Mouse (Mus musculus): ENCODE measurements at regions not wholly inside any gene's neighbourhood (a gene's known extent, or its start where the extent isn't known, plus 50 kb on each side); places are given as distances from the start of the nearest gene placed in this dataset.

DNA sequence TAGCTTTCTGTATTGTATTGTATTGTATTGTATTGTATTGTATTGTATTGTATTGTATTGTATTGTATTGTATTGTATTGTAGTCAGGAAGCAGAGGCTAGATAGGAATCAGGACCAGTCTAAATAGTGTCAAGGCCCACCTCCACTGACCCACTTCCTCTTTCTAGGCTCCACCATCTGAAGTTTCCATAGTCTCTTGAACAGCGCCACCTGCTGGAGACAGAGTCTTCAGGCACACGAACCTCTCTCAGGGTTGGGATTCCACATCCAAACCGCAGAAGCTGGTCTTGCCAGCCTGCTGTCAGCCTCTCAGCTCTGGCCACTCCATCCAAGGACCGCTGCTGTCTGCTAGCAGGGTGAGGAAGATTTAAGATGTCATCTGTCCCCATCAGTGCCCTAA, 234.6 kb downstream of the Cdh26 start:
- DNase-seq: peak; percentile 78 to 79

DNA sequence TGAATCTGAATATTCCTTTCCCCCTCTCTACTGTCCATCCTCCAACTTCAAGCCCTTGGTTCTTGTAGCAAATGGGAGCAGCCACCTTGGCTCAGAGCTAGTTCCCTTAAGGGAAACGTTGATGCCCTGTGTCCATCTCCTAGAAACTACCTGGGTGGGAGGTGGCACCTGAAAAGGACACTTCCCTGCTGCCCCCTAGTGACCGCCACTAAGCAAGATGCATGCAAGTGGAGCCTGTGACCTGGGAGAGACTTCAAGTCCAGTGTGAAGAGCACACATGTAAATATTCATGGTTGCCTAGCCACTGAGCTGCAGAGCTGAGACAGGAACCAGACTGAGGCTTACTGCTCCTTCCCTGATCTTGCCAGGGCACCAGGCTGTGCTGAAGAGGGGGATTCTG, 238.1 kb downstream of the Cdh26 start:
- peak; percentile 22 for DNase-seq

DNA sequence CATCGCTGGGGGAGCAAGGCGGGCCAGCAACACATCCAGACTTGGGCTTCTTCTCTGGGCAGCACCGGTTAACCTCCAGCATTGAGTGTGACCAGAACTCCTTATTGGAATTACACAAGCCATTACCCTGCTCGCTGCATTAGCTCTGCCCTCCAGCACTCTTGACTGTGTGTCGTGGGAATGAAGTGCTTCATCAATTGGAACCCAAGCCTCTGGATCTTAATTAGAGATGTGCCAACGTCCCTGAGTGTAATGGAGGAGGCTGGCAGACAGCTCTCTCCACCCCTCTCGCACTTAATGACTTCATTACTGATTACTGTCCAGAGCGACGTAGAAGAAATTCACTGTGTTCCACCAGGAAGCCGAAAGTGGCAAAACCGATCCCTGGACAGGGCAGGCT, 240.6 kb downstream of the Cdh26 start:
- no peak for DNase-seq

DNA sequence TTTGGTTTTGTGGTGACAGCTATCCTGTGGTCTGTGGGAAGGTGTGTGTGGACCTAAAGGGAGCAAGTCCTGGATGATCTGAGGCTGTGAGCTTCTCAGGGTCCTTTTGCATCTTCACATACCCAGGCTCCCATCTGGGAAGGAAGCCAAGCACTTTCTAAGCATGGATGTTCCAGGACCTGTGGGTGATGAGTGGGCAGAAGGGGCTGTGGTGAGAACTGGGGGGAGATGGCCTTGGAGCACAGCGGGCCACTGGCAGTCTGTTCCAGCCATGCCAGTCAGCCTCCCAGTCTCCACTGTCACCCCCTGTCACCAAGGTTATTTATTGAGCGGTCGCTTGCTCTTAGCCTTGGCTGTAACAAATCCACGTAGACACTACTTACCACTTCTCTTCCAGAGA, 243.3 kb downstream of the Cdh26 start:
- no peak for DNase-seq

DNA sequence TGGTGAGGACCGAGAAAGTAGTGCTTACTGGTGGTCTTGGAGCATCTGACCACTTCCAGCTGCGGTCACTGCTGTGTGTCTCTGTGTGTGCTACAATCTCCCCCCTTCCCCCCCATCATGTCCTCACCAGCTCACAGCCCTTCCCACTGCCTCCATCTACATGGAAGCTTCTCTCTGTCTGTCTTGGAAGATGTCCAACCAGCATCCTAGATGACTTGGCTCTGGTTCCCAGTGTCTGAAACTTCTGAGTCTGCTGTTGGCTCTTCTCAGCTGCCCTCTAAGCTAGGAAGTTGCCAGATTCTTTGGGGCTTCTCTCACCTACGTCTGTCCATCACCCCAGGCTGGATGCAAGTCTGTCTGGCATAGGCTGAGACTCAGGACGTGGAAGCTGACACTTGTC, 244.3 kb downstream of the Cdh26 start:
- no peak for DNase-seq

DNA sequence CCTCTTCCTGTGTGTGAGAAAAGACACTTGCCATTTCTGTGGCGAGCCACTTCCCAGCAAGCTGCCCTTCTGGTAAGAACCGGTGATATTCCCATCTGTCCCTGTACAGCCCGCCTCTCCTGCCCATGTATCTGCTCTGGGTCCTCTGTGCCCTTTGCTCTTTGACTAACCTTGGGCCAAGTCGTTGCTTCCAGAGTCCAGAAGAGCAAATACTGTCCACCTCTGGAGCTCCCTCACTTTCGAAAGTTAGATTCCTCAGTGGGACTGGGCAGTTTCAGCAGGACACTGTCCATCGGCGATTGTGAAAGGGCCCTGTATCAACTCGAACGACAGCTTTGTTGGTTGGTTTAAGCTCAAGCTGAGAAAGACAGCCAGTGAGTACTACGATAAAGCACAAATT, 246.6 kb downstream of the Cdh26 start:
- DNase-seq: no peak

DNA sequence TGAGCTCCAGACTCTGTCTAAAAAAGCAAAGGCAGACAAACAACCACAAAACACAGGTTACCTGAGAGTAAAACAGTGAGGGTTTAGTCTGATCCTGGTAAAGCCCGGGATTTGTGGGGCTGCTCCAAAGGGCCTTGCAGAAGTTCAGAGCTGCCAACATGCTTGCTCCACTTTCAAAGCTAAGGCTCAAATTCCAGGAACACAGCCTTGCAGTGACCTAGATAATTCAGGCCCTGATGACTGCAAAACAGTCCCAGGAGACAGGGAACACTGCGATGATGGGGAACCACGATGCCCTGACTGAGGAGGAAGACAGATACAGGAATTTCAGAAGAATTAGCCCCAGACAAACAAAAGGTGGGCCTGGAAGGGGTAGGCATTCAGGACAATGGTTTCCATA, 250.0 kb downstream of the Cdh26 start:
- DNase-seq: no peak

DNA sequence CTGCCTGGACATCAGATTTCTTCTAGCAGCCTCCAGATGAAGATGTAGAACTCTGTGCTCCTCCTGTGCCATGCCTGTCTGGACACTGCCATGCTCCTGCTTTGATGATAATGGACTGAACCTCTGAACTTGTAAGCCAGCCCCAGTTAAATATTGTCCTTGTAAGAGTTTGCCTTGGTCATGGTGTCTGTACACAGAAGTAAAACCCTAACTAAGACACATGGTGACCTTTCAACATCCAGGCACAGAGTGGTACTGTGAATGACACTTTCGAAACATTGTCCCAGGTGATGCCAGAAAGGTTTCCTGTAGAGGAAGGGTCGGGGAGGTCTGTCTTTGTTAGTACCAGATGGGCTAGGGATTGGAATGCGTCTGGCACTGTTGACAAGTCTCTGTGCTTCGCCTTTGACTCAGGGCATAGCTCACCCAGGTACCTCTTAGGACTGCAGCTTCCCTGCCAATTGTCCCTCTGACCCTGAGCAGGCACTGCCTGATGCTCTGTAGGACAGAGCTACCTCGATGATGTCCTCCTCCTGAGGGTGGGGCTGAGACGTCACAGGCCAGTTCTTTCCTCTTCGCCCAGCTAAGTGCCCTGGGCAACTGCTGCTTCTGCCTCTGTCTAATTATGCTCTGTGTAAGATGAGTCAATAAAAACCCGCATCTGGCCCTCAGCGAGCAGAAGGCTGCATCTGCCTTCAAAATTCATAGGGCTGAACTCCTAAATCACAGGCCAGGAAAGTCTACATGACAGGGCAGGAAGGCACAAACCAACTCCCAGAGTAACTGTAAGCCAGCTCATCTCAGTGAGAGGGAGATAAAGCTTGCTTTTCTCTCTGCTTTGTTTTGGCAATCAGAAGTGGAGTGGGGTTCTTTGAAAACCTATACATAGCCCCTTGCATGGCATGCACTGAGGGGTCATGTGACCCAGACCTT, 254.0 kb downstream of the Cdh26 start:
- no peak for DNase-seq

DNA sequence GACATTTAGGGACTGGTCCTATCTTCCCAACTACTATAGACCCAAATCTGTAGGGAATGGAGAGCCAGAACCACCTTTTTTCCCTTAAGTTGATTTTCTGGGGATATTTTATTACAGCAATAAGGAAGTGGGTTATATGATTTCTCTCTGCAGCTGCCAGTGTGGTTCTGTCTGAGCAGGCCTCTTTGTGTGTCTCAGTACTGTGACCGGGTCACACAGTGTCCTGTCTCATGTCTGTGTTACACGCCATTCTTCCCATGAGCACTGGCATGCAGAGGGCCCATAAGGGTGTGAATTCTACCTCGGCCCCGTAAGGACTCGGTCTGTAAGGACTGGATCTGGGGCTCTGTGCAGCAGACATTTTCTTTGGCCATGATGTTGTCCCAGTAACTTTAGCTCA, 254.9 kb downstream of the Cdh26 start:
- no peak for DNase-seq

DNA sequence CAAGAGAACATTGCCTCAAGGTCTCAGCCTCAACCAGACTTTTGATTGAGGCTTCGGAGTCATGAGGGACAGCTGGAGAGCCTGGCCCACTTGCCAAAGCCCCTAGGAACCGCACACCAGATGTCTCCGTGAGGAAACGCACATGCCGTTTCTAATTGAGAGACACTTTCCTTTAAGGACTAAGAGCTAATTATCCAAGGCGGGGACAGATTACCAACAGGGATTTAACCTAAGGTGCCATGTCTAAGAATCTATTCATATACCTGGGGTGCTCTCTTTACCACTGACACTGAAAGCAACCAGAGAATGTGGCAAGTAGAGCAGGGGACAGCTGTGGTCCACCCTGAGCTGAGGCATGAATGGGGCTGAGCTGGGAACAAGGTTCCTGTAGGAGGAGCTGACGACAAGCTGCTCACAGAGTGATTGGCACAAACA, 255.9 kb downstream of the Cdh26 start:
- no peak for DNase-seq

DNA sequence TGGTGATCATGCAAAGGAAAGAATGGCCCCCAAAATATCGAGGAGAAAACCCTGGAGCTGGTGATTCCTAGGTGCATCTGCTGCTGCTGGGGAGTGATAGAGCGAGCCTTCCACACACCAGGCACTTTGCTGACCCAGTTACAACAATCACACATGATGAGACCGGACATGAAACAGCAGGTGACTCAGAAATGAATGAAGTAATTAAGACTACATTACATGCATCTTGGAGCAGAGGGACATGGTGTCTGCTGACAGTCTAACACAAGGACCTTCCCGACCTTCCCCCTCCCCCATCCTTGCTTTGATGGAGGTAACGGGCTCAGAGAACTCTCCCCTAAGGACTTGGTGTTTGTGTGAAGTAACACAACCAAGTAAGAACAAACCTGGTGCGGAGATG, 258.3 kb downstream of the Cdh26 start:
- no peak for DNase-seq

DNA sequence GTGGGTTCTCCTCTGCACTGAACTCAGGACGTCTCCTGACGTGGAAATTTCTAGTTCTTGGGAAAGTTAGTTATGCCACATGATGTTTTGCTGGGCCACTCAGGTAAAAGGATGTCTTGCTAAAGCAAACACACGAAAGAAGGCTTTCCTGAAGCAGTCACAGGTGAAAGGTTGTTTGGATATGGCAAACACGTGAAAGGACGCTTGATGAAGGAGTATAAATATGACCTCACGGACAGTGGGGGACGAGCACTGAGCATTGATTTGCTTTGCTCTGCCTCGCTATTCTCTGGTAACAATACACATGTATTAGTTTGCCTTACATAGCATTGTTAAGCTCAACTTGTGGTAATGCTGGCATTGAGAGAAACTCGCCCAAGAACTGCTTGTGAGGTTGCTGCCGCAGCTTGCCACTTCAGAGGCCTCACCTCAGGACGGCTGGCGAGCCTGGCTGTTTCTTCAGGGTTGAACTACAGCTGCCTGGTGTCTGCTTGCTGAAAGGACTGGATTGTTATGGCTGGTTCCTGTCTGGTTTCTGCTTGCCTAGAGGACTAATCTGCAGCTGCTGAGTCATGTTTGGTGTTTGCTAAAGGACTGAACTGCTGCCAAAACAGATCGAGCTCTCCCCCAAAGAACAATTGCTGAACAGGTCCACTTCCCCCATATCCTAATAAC, 261.0 kb downstream of the Cdh26 start:
- DNase-seq: no peak

DNA sequence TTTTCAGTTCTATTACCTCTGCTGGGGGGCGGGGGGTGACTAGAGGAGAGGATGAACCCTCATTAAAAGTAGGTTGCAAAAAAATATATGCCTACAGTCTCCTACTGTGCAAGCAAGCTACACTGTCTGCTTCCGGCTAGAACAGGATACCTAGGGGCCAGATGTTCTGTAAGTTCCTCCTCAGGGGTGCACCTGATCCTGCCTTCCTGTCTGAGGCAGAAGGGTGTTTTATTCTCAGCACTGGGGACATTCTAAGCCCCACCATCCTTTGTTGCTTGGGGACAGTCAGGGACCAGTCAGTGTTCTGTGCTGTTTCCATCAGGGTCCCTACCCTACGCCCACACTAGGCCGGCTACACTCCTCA, 261.5 kb downstream of the Cdh26 start:
- DNase-seq: no peak

DNA sequence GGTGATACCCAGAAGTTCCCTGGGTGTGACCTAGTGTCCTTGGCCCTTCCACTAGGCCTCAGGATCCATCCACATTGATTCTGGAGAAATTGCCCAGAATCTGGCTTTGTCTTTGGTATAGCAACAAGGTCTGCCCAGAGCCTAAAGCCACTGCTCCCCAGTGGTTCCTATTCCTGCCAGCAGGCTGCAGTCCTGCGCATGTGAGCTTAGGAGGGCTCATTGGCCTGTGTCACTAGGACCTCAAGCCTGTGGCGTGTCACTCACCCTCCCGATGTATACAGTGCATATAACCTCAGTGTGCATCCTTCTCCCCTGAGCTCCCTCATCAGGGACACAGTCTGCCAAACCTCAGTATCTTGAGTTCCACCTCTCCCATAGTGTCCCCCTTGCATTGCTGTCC, 261.9 kb downstream of the Cdh26 start:
- no peak for DNase-seq

DNA sequence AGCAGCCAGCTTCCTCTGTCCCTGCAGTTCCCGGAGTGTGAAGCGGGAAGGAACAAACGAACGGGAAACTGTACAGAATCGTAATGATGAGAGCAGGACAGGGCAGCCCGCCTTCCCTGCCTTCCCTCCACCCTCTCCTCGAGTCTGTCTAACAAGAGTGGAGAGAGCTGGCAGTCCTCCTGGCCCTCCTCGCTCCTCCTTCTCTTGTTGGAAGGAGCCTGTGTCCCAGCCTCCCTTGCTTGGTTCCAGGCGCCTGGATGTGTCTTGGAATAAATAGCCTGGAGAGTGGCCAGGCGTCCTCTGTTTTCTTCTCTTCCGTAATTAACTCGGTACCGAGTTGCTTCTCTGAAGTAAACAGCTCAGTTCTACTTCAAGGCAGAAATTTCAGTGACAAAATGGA, 268.3 kb downstream of the Cdh26 start:
- no peak for DNase-seq

DNA sequence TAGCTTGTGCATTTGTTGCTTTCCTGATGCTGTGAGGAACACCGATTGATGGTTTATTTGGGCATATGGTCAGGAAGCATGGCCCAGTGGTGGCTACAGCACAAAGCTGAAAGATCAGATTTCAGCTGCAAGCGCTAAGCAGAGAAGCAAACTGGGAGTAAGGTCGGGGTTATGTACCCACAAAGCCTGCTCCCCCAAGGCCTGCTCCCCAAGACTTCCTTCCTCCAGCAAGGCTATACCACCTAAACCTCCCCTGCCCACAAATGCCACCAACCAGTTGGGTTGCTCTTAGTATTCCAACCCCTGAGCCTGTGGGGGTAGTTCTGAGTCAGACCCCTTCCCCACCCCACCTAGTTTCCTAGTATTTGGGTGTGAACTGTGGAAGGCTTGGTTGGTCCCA, 270.5 kb downstream of the Cdh26 start:
- DNase-seq: no peak

DNA sequence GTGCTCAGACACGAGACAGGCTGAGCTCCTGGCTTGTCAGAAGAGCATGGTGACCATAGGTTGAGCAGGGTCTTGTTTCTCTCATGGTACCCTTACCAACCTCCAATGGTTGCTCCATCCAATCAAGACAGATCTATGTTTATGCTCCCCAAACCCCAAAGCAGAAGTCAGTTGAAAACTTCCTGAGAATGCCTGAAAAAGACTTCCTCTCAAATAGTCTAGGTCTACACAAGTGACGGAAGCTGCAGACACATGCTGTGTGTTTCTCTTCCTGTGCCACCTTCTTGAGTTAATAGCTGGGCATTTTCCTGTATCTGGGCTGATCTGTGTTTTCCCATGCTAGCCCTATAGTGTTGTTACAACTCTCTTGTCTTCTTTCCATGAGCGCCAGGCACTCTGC, 274.2 kb downstream of the Cdh26 start:
- no peak for DNase-seq

DNA sequence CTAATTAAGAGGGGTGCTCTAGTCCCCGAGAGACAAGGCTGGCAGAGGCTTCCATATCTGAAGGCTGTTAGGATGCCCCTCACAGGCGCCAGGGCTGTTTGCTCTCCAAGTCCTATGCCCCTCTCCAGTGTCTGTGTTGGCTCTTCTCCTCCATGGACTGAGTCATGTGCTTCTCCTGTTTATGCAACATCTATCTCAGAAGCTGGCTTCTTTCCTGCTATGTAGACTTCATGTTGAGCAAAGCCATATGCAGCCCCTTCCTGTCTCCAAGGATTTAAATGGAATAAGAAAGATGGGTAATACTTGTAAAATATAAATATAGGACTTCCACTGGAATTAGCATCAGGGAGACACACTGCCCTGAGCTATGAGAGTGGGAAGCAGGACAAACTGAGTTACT, 278.3 kb downstream of the Cdh26 start:
- no peak for DNase-seq

DNA sequence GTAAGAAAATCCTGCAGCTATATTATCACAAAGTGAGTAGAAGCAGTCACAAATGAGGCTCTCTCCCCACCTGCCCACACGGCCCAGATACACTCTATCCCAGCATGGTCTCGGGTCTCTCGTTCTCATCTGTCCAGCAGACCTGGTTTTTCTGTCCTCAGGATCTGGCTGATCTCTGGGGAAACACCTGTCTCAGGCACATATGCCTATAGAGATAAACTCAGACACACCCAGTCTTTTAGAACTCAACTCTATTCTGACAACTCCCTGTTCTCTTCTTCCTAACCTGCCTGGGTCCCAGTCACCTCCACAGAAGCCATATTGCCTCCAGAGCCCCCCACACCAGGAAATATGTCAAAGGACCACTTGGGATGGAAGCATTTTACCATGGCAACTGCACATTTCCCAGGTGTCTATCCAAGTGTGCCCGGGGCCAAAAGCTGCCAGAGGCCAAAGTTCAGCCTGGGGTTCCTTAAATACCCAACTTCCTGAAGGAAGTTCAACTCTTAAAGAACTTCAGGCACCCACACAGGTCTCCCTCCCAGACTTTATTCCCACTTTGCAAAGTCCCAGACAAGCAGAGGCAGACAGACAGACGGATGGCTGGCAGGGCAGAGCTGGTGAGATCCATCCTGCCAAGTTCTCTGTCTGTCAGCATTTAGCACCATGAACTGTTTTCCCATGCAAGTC, 279.0 kb downstream of the Cdh26 start:
- no peak for DNase-seq

DNA sequence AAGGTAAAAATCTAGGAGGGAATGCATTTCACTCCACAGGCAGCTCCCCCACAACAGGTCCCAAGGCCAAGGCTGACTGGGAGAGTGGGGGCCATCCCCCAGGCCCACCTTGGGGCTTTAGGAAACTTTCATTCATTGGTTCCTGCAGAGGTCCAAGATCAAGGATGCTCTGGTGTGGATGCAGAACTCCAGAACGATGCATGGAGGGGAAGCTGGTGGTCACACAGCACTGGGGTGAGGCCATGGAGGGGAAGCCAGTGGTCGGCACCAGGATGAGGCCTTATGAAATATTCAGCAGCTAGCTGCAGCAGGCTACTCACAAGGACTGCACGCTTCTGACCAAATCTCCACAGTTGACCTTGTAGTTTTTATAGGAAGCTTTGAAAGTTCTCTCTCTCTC, 279.7 kb downstream of the Cdh26 start:
- DNase-seq: no peak

DNA sequence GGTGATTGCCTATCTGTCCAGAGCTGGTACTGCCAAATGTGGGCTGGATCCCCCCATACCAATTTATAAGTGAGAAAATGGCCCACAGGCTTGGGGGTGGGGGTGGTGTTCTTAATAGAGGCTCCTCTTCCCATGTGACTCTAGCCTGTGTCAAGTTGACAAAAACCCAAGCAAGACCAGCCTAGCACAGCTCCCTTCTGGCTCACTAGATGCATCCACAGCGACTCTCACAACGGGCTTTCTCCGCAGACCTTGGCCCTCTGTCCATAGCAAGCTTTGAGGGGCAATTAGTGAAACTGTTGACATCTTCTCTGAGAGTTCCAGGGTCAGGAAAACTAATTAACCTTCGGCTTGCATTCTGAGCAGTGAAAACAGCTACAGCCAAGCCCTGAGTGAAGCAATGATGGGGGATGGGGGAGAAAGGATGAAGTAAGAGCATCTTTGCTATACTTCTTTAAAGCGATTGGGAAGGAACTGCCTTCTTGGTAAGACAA, 281.3 kb downstream of the Cdh26 start:
- no peak for DNase-seq

DNA sequence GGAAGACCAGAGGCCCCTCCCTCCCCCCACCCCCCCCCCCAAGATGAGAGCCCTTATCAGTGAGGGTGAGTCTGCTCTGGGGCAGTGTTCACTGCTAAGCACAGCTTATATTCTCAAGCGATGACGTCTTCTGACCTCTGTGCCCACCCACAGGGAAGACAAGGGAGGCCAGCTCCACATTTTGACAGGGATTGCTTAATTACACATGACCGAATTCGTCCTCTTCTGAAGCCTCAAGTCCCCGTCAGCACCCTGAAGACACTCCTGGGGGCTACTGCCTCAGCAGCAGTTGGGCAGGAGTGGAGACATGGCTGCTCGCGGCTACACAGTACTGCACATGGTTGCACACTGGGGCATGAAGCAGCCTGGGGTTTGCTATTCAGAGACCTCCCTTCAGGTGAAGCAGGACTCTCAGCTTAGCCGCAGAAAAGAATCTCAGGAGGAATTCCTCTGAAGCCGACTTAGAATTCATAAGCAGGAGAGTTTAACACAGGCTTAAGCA, 282.1 kb downstream of the Cdh26 start:
- no peak for DNase-seq

DNA sequence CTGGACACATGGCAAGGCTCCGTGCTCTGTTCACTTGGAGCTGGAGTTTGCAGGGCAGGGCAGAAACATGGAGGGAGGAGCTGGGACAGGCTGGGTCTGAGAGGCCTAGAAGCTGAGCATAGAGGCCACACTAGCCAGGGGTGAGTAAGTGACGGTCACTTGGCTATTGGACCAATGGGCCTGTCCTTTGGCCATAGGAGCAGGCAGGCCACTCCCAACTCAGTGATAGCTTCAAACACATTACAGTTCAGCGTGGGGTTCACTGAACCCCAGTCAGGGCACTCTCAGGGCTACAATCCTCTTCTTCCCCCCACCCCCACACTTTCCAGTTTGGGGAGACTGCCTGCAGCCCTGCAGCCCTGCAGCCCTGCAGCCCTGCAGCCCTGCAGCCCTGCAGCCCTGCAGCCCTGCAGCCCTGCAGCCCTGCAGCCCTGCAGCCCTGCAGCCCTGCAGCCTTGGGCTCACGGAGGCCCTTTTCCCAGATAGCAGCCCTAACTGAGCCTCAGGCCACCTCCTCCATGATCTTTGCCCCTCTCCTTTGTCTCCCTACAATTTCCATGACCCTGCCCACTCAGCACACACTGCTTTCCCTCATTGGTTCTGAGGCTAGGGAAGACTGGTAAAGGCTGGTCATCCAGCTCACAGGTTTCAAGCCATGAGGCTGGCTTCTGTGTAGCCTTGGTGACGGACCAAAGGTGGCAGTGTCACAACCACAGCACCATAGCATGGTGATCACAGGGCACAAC, 285.3 kb downstream of the Cdh26 start:
- DNase-seq: no peak
